Mouse (Mus musculus) CD4-positive helper T cell, adult 2 months (primary cell): ENCODE data around the gene Ext2.
A peak's percentile ranks its signal among the peaks of the same experiment; 100 is the strongest.

Experiments
- DNase-seq: peaks from one replicate; pipeline ENCODE4 v3.0.0-alpha.2; 2012; ENCODE audit warnings: low read depth, missing footprints, low spot score

Gene Ext2

GRCm38 (mm10) chr2:93822045-93822749 is at the start of gene Ext2:
Gene Ext2 (minus strand): TSS chr2:93822568.
- DNase-seq, result peak; percentile 87

GRCm38 (mm10) chr2:93871411-93871925 is 49.1 kb upstream of the Ext2 start:
- DNase-seq, result no peak

- peak; percentile 37 for DNase-seq
Measured at GRCm38 (mm10) chr2:93870842-93871241, 48.5 kb upstream of the Ext2 start.

- no peak for DNase-seq
Measured at GRCm38 (mm10) chr2:93869107-93869600, 46.8 kb upstream of the Ext2 start, which contains the start of gene Accsl. Gene Accsl (minus strand): TSS chr2:93869157.

- DNase-seq, result no peak
Measured at GRCm38 (mm10) chr2:93868566-93868965, 46.2 kb upstream of the Ext2 start.

GRCm38 (mm10) chr2:93863229-93863628 is 40.9 kb upstream of the Ext2 start:
- no peak for DNase-seq

GRCm38 (mm10) chr2:93858845-93859244 is 36.5 kb upstream of the Ext2 start:
- no peak for DNase-seq

- DNase-seq, result no peak
Measured at GRCm38 (mm10) chr2:93851303-93851702, 28.9 kb upstream of the Ext2 start.

- peak; percentile 67 for DNase-seq
Measured at GRCm38 (mm10) chr2:93850317-93850944, 28.1 kb upstream of the Ext2 start.

- peak; percentile 80 for DNase-seq
Measured at GRCm38 (mm10) chr2:93849505-93850089, 27.2 kb upstream of the Ext2 start, which contains the start of gene Accs. Gene Accs (minus strand): TSS chr2:93849943.

GRCm38 (mm10) chr2:93841349-93841748 is 19.0 kb upstream of the Ext2 start:
- no peak for DNase-seq

GRCm38 (mm10) chr2:93840109-93840508 is 17.7 kb upstream of the Ext2 start:
- no peak for DNase-seq

GRCm38 (mm10) chr2:93838931-93839330 is 16.6 kb upstream of the Ext2 start:
- DNase-seq, result no peak

GRCm38 (mm10) chr2:93836232-93836785 is 13.9 kb upstream of the Ext2 start:
- no peak for DNase-seq

- DNase-seq, result no peak
Measured at GRCm38 (mm10) chr2:93835596-93835995, 13.2 kb upstream of the Ext2 start.

GRCm38 (mm10) chr2:93823519-93823918 is 1.2 kb upstream of the Ext2 start:
- DNase-seq, result peak; percentile 91

GRCm38 (mm10) chr2:93817791-93818190 is 4.6 kb downstream of the Ext2 start:
- no peak for DNase-seq

- no peak for DNase-seq
Measured at GRCm38 (mm10) chr2:93813343-93813742, 9.0 kb downstream of the Ext2 start.

GRCm38 (mm10) chr2:93811812-93812211 is 10.6 kb downstream of the Ext2 start:
- DNase-seq, result peak; percentile 65

GRCm38 (mm10) chr2:93809931-93810330 is 12.4 kb downstream of the Ext2 start:
- no peak for DNase-seq

GRCm38 (mm10) chr2:93808071-93808470 is 14.3 kb downstream of the Ext2 start:
- DNase-seq, result no peak

GRCm38 (mm10) chr2:93807440-93807839 is 14.9 kb downstream of the Ext2 start:
- DNase-seq, result no peak
